Mouse (Mus musculus): ENCODE data around the gene Trim43b.
A peak's percentile ranks its signal among the peaks of the same experiment; 100 is the strongest.
"Not testable (repeated sequence)": the region's sequence is repeated elsewhere in the genome, so short reads cannot be mapped to it uniquely, and the experiment has no call there.

The Trim43b gene

GRCm38 (mm10) chr9:89092735-89093134, at the start of gene Trim43b:
TSS of gene Trim43b (minus strand) at chr9:89092835.
- not testable (repeated sequence) for DNase-seq (ENCODE audit: low spot score in 2 of 2)

- not testable (repeated sequence) for DNase-seq (ENCODE audit: low spot score in 2 of 2)
Measured at GRCm38 (mm10) chr9:89104576-89104975, 11.9 kb upstream of the Trim43b start.

GRCm38 (mm10) chr9:89086746-89087145, 5.9 kb downstream of the Trim43b start:
- DNase-seq (ENCODE audit: low spot score in 2 of 2) = not testable (repeated sequence)

- not testable (repeated sequence) for DNase-seq (ENCODE audit: low spot score in 2 of 2)
Measured at GRCm38 (mm10) chr9:89079637-89080036, 13.0 kb downstream of the Trim43b start.

GRCm38 (mm10) chr9:89076508-89076907, 16.1 kb downstream of the Trim43b start:
- not testable (repeated sequence) for DNase-seq (ENCODE audit: low spot score in 2 of 2)

- not testable (repeated sequence) for DNase-seq (ENCODE audit: low spot score in 2 of 2)
Measured at GRCm38 (mm10) chr9:89067143-89067501, 25.5 kb downstream of the Trim43b start.

- DNase-seq (ENCODE audit: low spot score in 2 of 2) = peak; percentile 70 to 77
Measured at GRCm38 (mm10) chr9:89066378-89067142, 26.1 kb downstream of the Trim43b start.
